Mouse (Mus musculus) embryonic facial prominence, embryonic 10.5 days (tissue): ENCODE measurements around the gene Nelfb. TPM values are rescaled to one million over a fixed set of nuclear protein-coding genes. Genes with fewer than 3 reads are reported as not detected.

Experiments
- DNase-seq: peaks from one replicate; pipeline ENCODE4 v3.0.0-alpha.2; 2017; ENCODE audit warnings: low spot score
- H3K27ac ChIP-seq: fragments of 300-500 bp; sonication (generic); replicated peaks from 2 replicates; pipeline ENCODE4 v1.5.1; 2016; ENCODE audit warnings: mild to moderate bottlenecking
- H3K27me3 ChIP-seq: fragments of 300-500 bp; sonication (generic); replicated peaks from 2 replicates; pipeline ENCODE4 v1.6.1; 2016; ENCODE audit warnings: low read depth, mild to moderate bottlenecking; ENCODE audit not compliant: poor library complexity, severe bottlenecking
- H3K36me3 ChIP-seq: fragments of 300-500 bp; sonication (generic); replicated peaks from 2 replicates; pipeline ENCODE4 v1.6.1; 2016; ENCODE audit warnings: mild to moderate bottlenecking, moderate library complexity
- H3K4me1 ChIP-seq: fragments of 300-500 bp; sonication (generic); 2 replicates; pipeline ENCODE4 v1.6.1; 2016
- H3K4me3 ChIP-seq: fragments of 300-500 bp; sonication (generic); 2 replicates; pipeline ENCODE4 v1.5.1; 2016; ENCODE audit warnings: mild to moderate bottlenecking, moderate library complexity
- H3K9me3 ChIP-seq: fragments of 300-500 bp; sonication (generic); 2 replicates; pipeline ENCODE4 v1.6.1; 2016; ENCODE audit warnings: mild to moderate bottlenecking
- WGBS: fragments of 180-500 bp; shearing (Covaris S2); methylation state at CpG from one replicate; pipeline ENCODE4 v1.1.7; 2016; 5-methylcytosine and 5-hydroxymethylcytosine counted together
- polyA plus RNA-seq: library from polyadenylated mRNA; unstranded; fragments of >200 nt; fragmentation: Nextera tagmentation; extraction: Ambion mirVana; gene quantifications from 2 replicates; pipeline ENCODE4 v1.2.1, GENCODE M21; 2016

The Nelfb gene
- polyA plus RNA-seq, 1 experiment from 2014 or later, result 124 TPM

DNA sequence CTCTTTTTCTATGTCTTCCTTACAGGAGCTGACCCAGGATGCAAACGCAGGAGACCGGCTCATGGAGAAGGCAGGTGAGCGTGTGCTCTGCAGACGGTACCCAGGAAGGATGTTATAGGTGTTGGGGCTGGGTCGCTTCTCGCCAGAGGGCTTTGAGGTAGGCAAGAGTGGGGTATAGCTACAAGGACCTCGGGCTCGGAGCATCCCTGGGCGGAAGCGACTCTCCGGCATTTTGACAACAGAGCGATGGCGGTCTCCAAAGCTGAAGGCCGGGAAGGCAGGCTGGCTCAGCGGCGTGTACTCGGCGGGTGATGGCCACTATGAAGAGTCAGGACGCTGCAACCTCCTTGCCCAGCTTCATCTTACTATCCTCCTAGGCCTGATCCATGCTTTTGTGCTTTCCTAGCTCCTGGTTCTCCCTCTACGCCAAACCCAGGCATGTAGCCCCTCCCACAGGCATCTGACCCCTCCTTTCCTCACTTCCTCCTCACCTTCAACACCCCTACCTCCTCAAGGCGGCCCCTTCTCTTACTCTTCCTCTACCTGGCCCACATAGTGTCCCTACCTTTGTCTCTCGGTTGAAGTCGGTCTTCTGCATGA is 2.1 kb upstream of the Nelfb start:
- no peak for DNase-seq
- Histone ChIP-seq H3K36me3 (peaks cover 13% of the 10 kb centered on the region), H3K9me3 (no peaks in the 10 kb centered on the region), H3K27me3 (peaks cover 25% of the 10 kb centered on the region), H3K27ac (no peak overlapping the region), H3K4me1 (peaks cover 19% of the 10 kb centered on the region), H3K4me3 (no peak overlapping the region)
- WGBS, result 67% methylated on average over 23 of the region's 23 CpGs

GRCm38 (mm10) chr2:25210686-25211085 is 603 bp downstream of the Nelfb start:
- peak overlapping the region; percentile 98 for H3K27ac ChIP-seq
- WGBS, result under 1% methylated on average over 24 of the region's 24 CpGs
- no peak for DNase-seq
- H3K9me3 ChIP-seq, result no peaks in the 10 kb centered on the region
- H3K27me3 ChIP-seq, result peaks cover 25% of the 10 kb centered on the region
- peak overlapping the region; percentile 96 for H3K4me3 ChIP-seq
- peaks cover 40% of the 10 kb centered on the region for H3K36me3 ChIP-seq
- peaks cover 19% of the 10 kb centered on the region for H3K4me1 ChIP-seq

DNA sequence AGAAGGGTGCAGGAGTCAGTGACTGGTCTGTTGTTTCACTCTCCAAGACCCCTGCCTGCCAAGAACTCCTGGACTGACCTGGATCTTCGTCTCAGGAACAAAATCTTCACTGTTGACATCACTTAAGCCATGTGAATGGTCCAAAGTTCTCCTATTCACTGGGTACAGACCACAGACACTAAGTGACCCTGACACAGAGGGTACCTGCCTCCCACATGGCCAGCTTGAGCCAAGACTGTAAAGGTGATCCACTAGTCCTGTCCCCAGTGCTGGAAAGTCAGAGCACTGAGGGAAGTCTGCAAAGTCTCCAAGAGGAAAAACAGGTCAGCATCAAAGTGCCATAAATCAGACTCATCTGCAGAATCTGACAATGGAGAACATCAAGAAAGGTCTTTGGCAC is 3.7 kb downstream of the Nelfb start:
- Histone ChIP-seq H3K36me3 (peaks cover 71% of the 10 kb centered on the region), H3K4me1 (peaks cover 19% of the 10 kb centered on the region), H3K9me3 (no peaks in the 10 kb centered on the region), H3K4me3 (no peak overlapping the region), H3K27ac (no peak overlapping the region), H3K27me3 (peaks cover 6% of the 10 kb centered on the region)
- no peak for DNase-seq
- WGBS, result 86% methylated on average over 1 of the region's 1 CpGs

- DNase-seq, result no peak
- Histone ChIP-seq H3K27me3 (no peaks in the 10 kb centered on the region), H3K27ac (no peak overlapping the region), H3K9me3 (no peaks in the 10 kb centered on the region), H3K4me3 (no peak overlapping the region), H3K4me1 (no peaks in the 10 kb centered on the region), H3K36me3 (peaks cover 100% of the 10 kb centered on the region)
- WGBS, result 78% methylated on average over 4 of the region's 4 CpGs
Measured at GRCm38 (mm10) chr2:25203631-25204214, 7.6 kb downstream of the Nelfb start.

DNA sequence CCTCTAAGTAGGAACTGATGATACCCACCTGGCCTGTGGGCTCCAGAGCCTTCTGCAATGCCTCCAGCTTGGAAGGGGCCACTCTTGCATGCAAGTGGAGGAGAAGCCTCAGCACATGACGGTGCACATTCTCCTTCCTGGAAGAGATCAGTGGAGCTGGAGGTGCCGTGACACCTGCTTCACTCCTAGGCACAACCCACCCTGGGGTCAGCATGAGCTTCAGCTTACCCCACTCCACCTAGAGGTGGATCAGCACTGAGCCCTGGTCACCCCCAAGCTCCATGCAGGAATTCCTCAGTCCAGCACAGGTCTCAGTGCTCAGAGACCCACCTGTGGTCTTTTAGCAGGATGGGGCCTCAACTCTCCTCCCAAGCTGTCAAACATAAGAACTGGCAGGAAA is 10.7 kb downstream of the Nelfb start:
- H3K27ac ChIP-seq, result no peak overlapping the region
- H3K4me1 ChIP-seq, result peaks cover 17% of the 10 kb centered on the region
- no peak for DNase-seq
- peaks cover 19% of the 10 kb centered on the region for H3K27me3 ChIP-seq
- H3K36me3 ChIP-seq, result peaks cover 80% of the 10 kb centered on the region
- 94% methylated on average over 2 of the region's 2 CpGs for WGBS
- H3K9me3 ChIP-seq, result no peaks in the 10 kb centered on the region
- H3K4me3 ChIP-seq, result no peak overlapping the region

- Histone ChIP-seq H3K27ac (no peak overlapping the region), H3K4me3 (no peak overlapping the region), H3K9me3 (no peaks in the 10 kb centered on the region), H3K4me1 (peaks cover 32% of the 10 kb centered on the region), H3K27me3 (peaks cover 41% of the 10 kb centered on the region), H3K36me3 (peaks cover 53% of the 10 kb centered on the region)
- no peak for DNase-seq
Measured at GRCm38 (mm10) chr2:25197946-25198345, 13.3 kb downstream of the Nelfb start.

- Histone ChIP-seq H3K36me3 (peaks cover 45% of the 10 kb centered on the region), H3K27ac (no peak overlapping the region), H3K4me3 (no peak overlapping the region), H3K9me3 (no peaks in the 10 kb centered on the region), H3K27me3 (peaks cover 41% of the 10 kb centered on the region), H3K4me1 (peaks cover 32% of the 10 kb centered on the region)
- 22% methylated on average over 2 of the region's 2 CpGs for WGBS
- no peak for DNase-seq
Measured at GRCm38 (mm10) chr2:25197191-25197590, 14.1 kb downstream of the Nelfb start.

GRCm38 (mm10) chr2:25196172-25196954 is 14.9 kb downstream of the Nelfb start, which contains the start of gene Tor4a:
TSS of gene Tor4a (minus strand) at chr2:25196886.
- Histone ChIP-seq H3K36me3 (peaks cover 37% of the 10 kb centered on the region), H3K4me1 (peaks cover 32% of the 10 kb centered on the region), H3K9me3 (no peaks in the 10 kb centered on the region), H3K27me3 (peaks cover 41% of the 10 kb centered on the region), H3K27ac (no peak within 1 kb of the TSS), H3K4me3 (peak within 1 kb of the TSS; percentile 47)
- WGBS, result 8% methylated on average over 8 of the region's 8 CpGs
- DNase-seq, result peak; percentile 48

DNA sequence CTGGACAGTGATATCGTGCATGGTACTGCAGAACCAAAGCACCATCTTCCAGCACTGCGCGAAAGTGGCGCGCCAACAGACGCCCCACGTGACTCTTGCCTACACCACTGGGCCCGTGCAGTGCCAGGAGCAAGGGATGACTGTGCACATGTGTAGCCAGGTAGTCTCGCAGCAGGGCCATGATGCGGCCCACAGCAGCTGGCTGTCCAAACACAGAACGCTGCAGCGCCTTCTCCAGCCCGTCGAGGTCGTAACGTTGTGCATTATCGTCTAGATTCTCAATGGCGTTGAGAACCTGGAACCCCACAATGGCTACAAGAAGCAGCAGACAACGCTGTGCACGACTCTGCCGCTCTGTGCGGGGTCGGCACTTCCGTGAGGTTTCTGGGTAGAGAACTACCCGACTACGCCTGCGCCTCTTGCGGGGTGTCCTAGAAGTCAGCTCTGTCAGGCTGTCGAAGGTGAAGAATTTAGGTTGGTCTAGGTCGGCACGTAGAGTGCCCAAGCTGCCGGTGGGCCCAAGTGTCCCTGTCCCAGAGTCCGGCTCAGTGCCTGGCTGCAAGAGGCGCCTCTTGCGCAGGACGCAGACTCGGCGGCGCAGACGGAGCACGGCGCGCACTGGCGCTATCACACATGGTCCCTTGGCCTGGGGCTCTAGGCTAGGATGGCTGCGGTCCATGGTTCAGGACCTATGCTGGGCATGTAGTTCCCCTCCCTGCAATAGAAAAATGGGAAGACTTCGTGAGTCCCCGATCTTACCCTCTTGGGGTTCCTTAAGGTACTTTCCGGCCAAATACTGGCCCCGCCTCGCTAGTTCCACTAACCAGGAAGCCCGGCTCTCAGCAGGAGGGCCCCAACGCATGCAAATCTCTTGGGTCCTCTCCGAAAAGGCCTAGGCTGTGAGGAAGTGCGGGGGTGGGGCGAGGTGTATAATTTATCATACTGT is 15.8 kb downstream of the Nelfb start:
- Histone ChIP-seq H3K27me3 (peaks cover 41% of the 10 kb centered on the region), H3K27ac (no peak overlapping the region)
- 21% methylated on average over 55 of the region's 55 CpGs for WGBS

GRCm38 (mm10) chr2:25194486-25195171 is 16.7 kb downstream of the Nelfb start:
- Histone ChIP-seq H3K27ac (no peak overlapping the region), H3K4me3 (peak overlapping the region; percentile 47; the same call in 1 of the 2 replicates), H3K27me3 (peaks cover 41% of the 10 kb centered on the region), H3K36me3 (peaks cover 20% of the 10 kb centered on the region), H3K4me1 (peaks cover 32% of the 10 kb centered on the region), H3K9me3 (no peaks in the 10 kb centered on the region)
- no peak for DNase-seq
- 83% methylated on average over 17 of the region's 17 CpGs for WGBS

More for the DNA sequence above, 15.8 kb downstream of the Nelfb start:
- DNase-seq, result no peak
- Histone ChIP-seq H3K4me1 (peaks cover 32% of the 10 kb centered on the region), H3K36me3 (peaks cover 28% of the 10 kb centered on the region), H3K9me3 (no peaks in the 10 kb centered on the region), H3K4me3 (peak overlapping the region; percentile 47)

- WGBS, result 75% methylated on average over 5 of the region's 5 CpGs
- H3K4me1 ChIP-seq, result peaks cover 32% of the 10 kb centered on the region
- peaks cover 41% of the 10 kb centered on the region for H3K27me3 ChIP-seq
- H3K27ac ChIP-seq, result no peak overlapping the region
- no peaks in the 10 kb centered on the region for H3K9me3 ChIP-seq
- DNase-seq, result no peak
- H3K4me3 ChIP-seq, result no peak overlapping the region
- peaks cover 13% of the 10 kb centered on the region for H3K36me3 ChIP-seq
Measured at GRCm38 (mm10) chr2:25194006-25194405, 17.3 kb downstream of the Nelfb start.
